Mouse (Mus musculus) limb, embryonic 10.5 days (tissue): ENCODE measurements around the gene E130308A19Rik. TPM values are rescaled to one million over a fixed set of nuclear protein-coding genes. Genes with fewer than 3 reads are reported as not detected.

Source experiments
- DNase-seq: peaks from one replicate; pipeline ENCODE4 v3.0.0-alpha.2; 2017; ENCODE audit warnings: low spot score
- H3K27ac ChIP-seq: fragments of 300-500 bp; sonication (generic); 2 replicates; pipeline ENCODE4 v1.5.1; 2016; ENCODE audit warnings: mild to moderate bottlenecking
- H3K27me3 ChIP-seq: fragments of 300-500 bp; sonication (generic); 2 replicates; pipeline ENCODE4 v1.6.1; 2016; ENCODE audit warnings: low read depth, mild to moderate bottlenecking; ENCODE audit not compliant: poor library complexity, severe bottlenecking
- H3K36me3 ChIP-seq: fragments of 300-500 bp; sonication (generic); 2 replicates; pipeline ENCODE4 v1.6.1; 2016; ENCODE audit warnings: mild to moderate bottlenecking, moderate library complexity
- H3K4me1 ChIP-seq: fragments of 300-500 bp; sonication (generic); 2 replicates; pipeline ENCODE4 v1.6.1; 2016
- H3K4me3 ChIP-seq: fragments of 300-500 bp; sonication (generic); 2 replicates; pipeline ENCODE4 v1.5.1; 2016; ENCODE audit warnings: mild to moderate bottlenecking, moderate library complexity
- H3K9me3 ChIP-seq: fragments of 300-500 bp; sonication (generic); replicated peaks from 2 replicates; pipeline ENCODE4 v1.6.1; 2016; ENCODE audit warnings: mild to moderate bottlenecking
- WGBS: fragments of 180-500 bp; shearing (Covaris S2); methylation state at CpG from one replicate; pipeline ENCODE4 v1.1.7; 2016; 5-methylcytosine and 5-hydroxymethylcytosine counted together
- polyA plus RNA-seq: library from polyadenylated mRNA; unstranded; fragments of >200 nt; fragmentation: Nextera tagmentation; extraction: Ambion mirVana; gene quantifications from 2 replicates; pipeline ENCODE4 v1.2.1, GENCODE M21; 2016

The E130308A19Rik gene
- polyA plus RNA-seq, 1 experiment from 2014 or later = 42.6 TPM

GRCm38 (mm10) chr4:59725579-59725978 lies 99.6 kb downstream of the E130308A19Rik start:
- no peak for DNase-seq
- no peaks in the 10 kb centered on the region for H3K27me3 ChIP-seq
- H3K9me3 ChIP-seq = no peaks in the 10 kb centered on the region
- no peak overlapping the region for H3K27ac ChIP-seq
- no peak overlapping the region for H3K4me3 ChIP-seq
- peaks cover 2% of the 10 kb centered on the region for H3K36me3 ChIP-seq
- 90% methylated on average over 4 of the region's 4 CpGs for WGBS
- peaks cover 12% of the 10 kb centered on the region; the same call in 1 of the 2 replicates for H3K4me1 ChIP-seq

GRCm38 (mm10) chr4:59726501-59726900 lies 100.5 kb downstream of the E130308A19Rik start:
- WGBS = 96% methylated on average over 12 of the region's 12 CpGs

GRCm38 (mm10) chr4:59727187-59727877 lies 101.3 kb downstream of the E130308A19Rik start:
- H3K27ac ChIP-seq = no peak overlapping the region
- H3K4me1 ChIP-seq = peaks cover 6% of the 10 kb centered on the region; the same call in 1 of the 2 replicates
- no peaks in the 10 kb centered on the region for H3K36me3 ChIP-seq
- WGBS = 78% methylated on average over 5 of the region's 5 CpGs
- H3K27me3 ChIP-seq = no peaks in the 10 kb centered on the region
- H3K4me3 ChIP-seq = no peak overlapping the region
- no peak for DNase-seq
- H3K9me3 ChIP-seq = no peaks in the 10 kb centered on the region

More at GRCm38 (mm10) chr4:59726501-59726900, 100.5 kb downstream of the E130308A19Rik start:
- peaks cover 6% of the 10 kb centered on the region; the same call in 1 of the 2 replicates for H3K4me1 ChIP-seq
- no peak for DNase-seq
- no peaks in the 10 kb centered on the region for H3K27me3 ChIP-seq
- H3K9me3 ChIP-seq = no peaks in the 10 kb centered on the region
- no peak overlapping the region for H3K27ac ChIP-seq
- no peaks in the 10 kb centered on the region for H3K36me3 ChIP-seq
- H3K4me3 ChIP-seq = no peak overlapping the region

GRCm38 (mm10) chr4:59727878-59728261 lies 101.9 kb downstream of the E130308A19Rik start:
- WGBS = 75% methylated on average over 9 of the region's 9 CpGs
- no peaks in the 10 kb centered on the region for H3K36me3 ChIP-seq
- H3K27me3 ChIP-seq = no peaks in the 10 kb centered on the region
- H3K4me3 ChIP-seq = no peak overlapping the region
- H3K4me1 ChIP-seq = peaks cover 6% of the 10 kb centered on the region; the same call in 1 of the 2 replicates
- H3K27ac ChIP-seq = no peak overlapping the region
- no peaks in the 10 kb centered on the region for H3K9me3 ChIP-seq
- no peak for DNase-seq

- Histone ChIP-seq H3K9me3 (no peaks in the 10 kb centered on the region), H3K27ac (no peak overlapping the region), H3K36me3 (no peaks in the 10 kb centered on the region), H3K27me3 (no peaks in the 10 kb centered on the region), H3K4me3 (no peak overlapping the region), H3K4me1 (peaks cover 6% of the 10 kb centered on the region; the same call in 1 of the 2 replicates)
- no peak for DNase-seq
- WGBS = 92% methylated on average over 2 of the region's 2 CpGs
Measured at GRCm38 (mm10) chr4:59728839-59729238, 102.8 kb downstream of the E130308A19Rik start.

GRCm38 (mm10) chr4:59731544-59731943 lies 105.5 kb downstream of the E130308A19Rik start:
- WGBS = 92% methylated on average over 7 of the region's 7 CpGs
- Histone ChIP-seq H3K4me1 (peaks cover 6% of the 10 kb centered on the region; the same call in 1 of the 2 replicates), H3K36me3 (no peaks in the 10 kb centered on the region), H3K27ac (no peak overlapping the region), H3K27me3 (no peaks in the 10 kb centered on the region), H3K9me3 (no peaks in the 10 kb centered on the region), H3K4me3 (no peak overlapping the region)
- no peak for DNase-seq

- Histone ChIP-seq H3K27me3 (no peaks in the 10 kb centered on the region), H3K9me3 (no peaks in the 10 kb centered on the region; the same call in 1 of the 2 replicates), H3K4me1 (no peaks in the 10 kb centered on the region), H3K36me3 (peaks cover 7% of the 10 kb centered on the region), H3K27ac (no peak overlapping the region), H3K4me3 (no peak overlapping the region)
- WGBS = 96% methylated on average over 4 of the region's 4 CpGs
- no peak for DNase-seq
Measured at GRCm38 (mm10) chr4:59739321-59739720, 113.3 kb downstream of the E130308A19Rik start.

- no peaks in the 10 kb centered on the region for H3K27me3 ChIP-seq
- no peak for DNase-seq
- H3K9me3 ChIP-seq = no peaks in the 10 kb centered on the region; the same call in 1 of the 2 replicates
- 81% methylated on average over 2 of the region's 2 CpGs for WGBS
- no peak overlapping the region for H3K27ac ChIP-seq
- no peaks in the 10 kb centered on the region for H3K4me1 ChIP-seq
- peaks cover 7% of the 10 kb centered on the region for H3K36me3 ChIP-seq
- no peak overlapping the region for H3K4me3 ChIP-seq
Measured at GRCm38 (mm10) chr4:59739882-59740281, 113.9 kb downstream of the E130308A19Rik start.

- DNase-seq = no peak
- Histone ChIP-seq H3K27me3 (no peaks in the 10 kb centered on the region), H3K4me3 (no peak overlapping the region), H3K4me1 (no peaks in the 10 kb centered on the region), H3K27ac (no peak overlapping the region), H3K36me3 (peaks cover 11% of the 10 kb centered on the region), H3K9me3 (no peaks in the 10 kb centered on the region)
- 86% methylated on average over 13 of the region's 13 CpGs for WGBS
Measured at GRCm38 (mm10) chr4:59753491-59754140, 127.6 kb downstream of the E130308A19Rik start.

- Histone ChIP-seq H3K4me3 (no peak overlapping the region), H3K36me3 (peaks cover 11% of the 10 kb centered on the region), H3K27me3 (no peaks in the 10 kb centered on the region), H3K4me1 (no peaks in the 10 kb centered on the region), H3K9me3 (no peaks in the 10 kb centered on the region), H3K27ac (no peak overlapping the region)
- WGBS = 94% methylated on average over 9 of the region's 9 CpGs
- no peak for DNase-seq
Measured at GRCm38 (mm10) chr4:59756332-59757082, 130.5 kb downstream of the E130308A19Rik start.

- H3K27ac ChIP-seq = no peak overlapping the region
- no peaks in the 10 kb centered on the region for H3K4me1 ChIP-seq
- H3K4me3 ChIP-seq = no peak overlapping the region
- peaks cover 5% of the 10 kb centered on the region for H3K36me3 ChIP-seq
- H3K9me3 ChIP-seq = no peaks in the 10 kb centered on the region
- 85% methylated on average over 12 of the region's 12 CpGs for WGBS
- DNase-seq = no peak
- no peaks in the 10 kb centered on the region for H3K27me3 ChIP-seq
Measured at GRCm38 (mm10) chr4:59757452-59758435, 131.7 kb downstream of the E130308A19Rik start.

GRCm38 (mm10) chr4:59760016-59760415 lies 134.0 kb downstream of the E130308A19Rik start:
- Histone ChIP-seq H3K36me3 (no peaks in the 10 kb centered on the region), H3K4me1 (peaks cover 3% of the 10 kb centered on the region; the same call in 1 of the 2 replicates), H3K9me3 (no peaks in the 10 kb centered on the region), H3K4me3 (no peak overlapping the region), H3K27ac (no peak overlapping the region), H3K27me3 (no peaks in the 10 kb centered on the region)
- WGBS = 75% methylated on average over 4 of the region's 4 CpGs
- no peak for DNase-seq
